Mouse (Mus musculus) heart, adult 2 months (tissue): ENCODE results near the gene Mfsd4a.

ENCODE experiments used
- CTCF ChIP-seq: fragments of 200-600 bp; IDR thresholded peaks from 2 replicates; pipeline ENCODE4 v1.8.1; 2022; ENCODE audit warnings: antibody characterized with exemption, mild to moderate bottlenecking, moderate library complexity
- POLR2A ChIP-seq: fragments of 200-500 bp; IDR thresholded peaks from 2 replicates; pipeline ENCODE4 v1.6.1; 2011; ENCODE audit warnings: mild to moderate bottlenecking, low read depth, low read length, control low read depth; ENCODE audit not compliant: insufficient read depth

GRCm38 (mm10) chr1:132090266-132090665 lies 22.4 kb upstream of the Mfsd4a start:
- no peak for TF ChIP-seq CTCF
- TF ChIP-seq POLR2A, result no peak
